Mouse (Mus musculus) lung, adult 2 months (tissue): Measurements from ENCODE around the gene Fbxo17.

ENCODE experiments used
- CTCF ChIP-seq: fragments of 200-500 bp; IDR thresholded peaks from 2 replicates; pipeline ENCODE4 v1.5.1; 2011; ENCODE audit warnings: mild to moderate bottlenecking, low read length, control low read depth; ENCODE audit not compliant: insufficient read depth
- POLR2A ChIP-seq: fragments of 200-500 bp; IDR thresholded peaks from 2 replicates; pipeline ENCODE4 v1.6.1; 2011; ENCODE audit warnings: low read depth, mild to moderate bottlenecking, control low read depth, low read length, borderline replicate concordance; ENCODE audit errors: extremely low read depth

- TF ChIP-seq CTCF (no peak), POLR2A (no peak)
Measured at GRCm38 (mm10) chr7:28735701-28736100, 19.1 kb downstream of the Fbxo17 start.
